Mouse (Mus musculus) liver, adult 2 months (tissue): ENCODE measurements at regions not wholly inside any gene's neighbourhood (a gene's known extent, or its start where the extent isn't known, plus 50 kb on each side); places are given as distances from the start of the nearest gene placed in this dataset.

Experiments used
- CTCF ChIP-seq: fragments of 200-500 bp; IDR thresholded peaks from 2 replicates; pipeline ENCODE4 v1.5.1; 2011; ENCODE audit warnings: low read depth, low read length, control low read depth
- POLR2A ChIP-seq: fragments of 200-500 bp; IDR thresholded peaks from 2 replicates; pipeline ENCODE4 v1.6.1; 2011; ENCODE audit warnings: low read length, control low read depth; ENCODE audit not compliant: insufficient read depth; ENCODE audit errors: extremely low read depth

GRCm38 (mm10) chr4:140304960-140305359 is 58.4 kb upstream of the Igsf21 start:
- TF ChIP-seq POLR2A (no peak), CTCF (no peak)
